Mouse (Mus musculus) brain, embryonic 14.5 days (tissue): ENCODE data around the gene Ccm2. TPM values are rescaled to one million over a fixed set of nuclear protein-coding genes. Genes with fewer than 3 reads are reported as not detected.

Experiments used
- DNase-seq: peaks from one replicate; pipeline ENCODE4 v3.0.0-alpha.2; 2011; ENCODE audit warnings: low read depth
- CTCF ChIP-seq: fragments of 200-500 bp; IDR thresholded peaks from 2 replicates; pipeline ENCODE4 v1.5.1; 2012; ENCODE audit warnings: inconsistent platforms, mild to moderate bottlenecking, moderate library complexity, borderline replicate concordance; ENCODE audit not compliant: insufficient read depth, insufficient read length; ENCODE audit errors: extremely low read depth
- POLR2A ChIP-seq: fragments of 200-500 bp; IDR thresholded peaks from 2 replicates; pipeline ENCODE4 v1.6.1; 2012; ENCODE audit warnings: mild to moderate bottlenecking, inconsistent platforms, borderline replicate concordance; ENCODE audit not compliant: poor library complexity, insufficient read depth, insufficient read length, severe bottlenecking; ENCODE audit errors: extremely low read depth
- polyA plus RNA-seq: library from polyadenylated mRNA; depleted of rRNA; stranded (reverse); fragments of >200 nt; gene quantifications from 2 replicates; pipeline ENCODE4 v1.2.3, GENCODE M21; 2012; rRNA removed

Gene Ccm2
- polyA plus RNA-seq: 91.9 and 113 TPM in 2 replicates

- TF ChIP-seq CTCF (no peak), POLR2A (peak; percentile 89)
- DNase-seq: peak; percentile 98
Observed at GRCm38 (mm10) chr11:6546205-6547013, at the start of gene Ccm2. TSS of gene Ccm2 (plus strand) at chr11:6546887.

- no peak for TF ChIP-seq CTCF
- TF ChIP-seq POLR2A: no peak
- DNase-seq: no peak
Observed at GRCm38 (mm10) chr11:6497311-6497948, 49.3 kb upstream of the Ccm2 start.

GRCm38 (mm10) chr11:6502506-6502905 lies 44.2 kb upstream of the Ccm2 start:
- TF ChIP-seq POLR2A: no peak
- TF ChIP-seq CTCF: no peak
- DNase-seq: no peak

- DNase-seq: no peak
- TF ChIP-seq POLR2A (no peak), CTCF (no peak)
Observed at GRCm38 (mm10) chr11:6504226-6504625, 42.5 kb upstream of the Ccm2 start.

GRCm38 (mm10) chr11:6504689-6505088 lies 42.0 kb upstream of the Ccm2 start:
- no peak for TF ChIP-seq POLR2A
- no peak for TF ChIP-seq CTCF
- no peak for DNase-seq

GRCm38 (mm10) chr11:6506516-6506915 lies 40.2 kb upstream of the Ccm2 start:
- DNase-seq: no peak
- TF ChIP-seq POLR2A (no peak), CTCF (no peak)

- DNase-seq: no peak
- no peak for TF ChIP-seq POLR2A
- no peak for TF ChIP-seq CTCF
Observed at GRCm38 (mm10) chr11:6508269-6508876, 38.3 kb upstream of the Ccm2 start.

GRCm38 (mm10) chr11:6514837-6515236 lies 31.9 kb upstream of the Ccm2 start:
- TF ChIP-seq CTCF: no peak
- no peak for TF ChIP-seq POLR2A
- peak; percentile 17 for DNase-seq

GRCm38 (mm10) chr11:6519491-6520033 lies 27.1 kb upstream of the Ccm2 start:
- DNase-seq: no peak
- TF ChIP-seq POLR2A (no peak), CTCF (no peak)

GRCm38 (mm10) chr11:6520507-6521173 lies 26.0 kb upstream of the Ccm2 start, which contains the start of gene Myo1g:
TSS of gene Myo1g (minus strand) at chr11:6520965.
- no peak for DNase-seq
- TF ChIP-seq CTCF (no peak), POLR2A (no peak)
